Mouse (Mus musculus) spleen, adult 2 months (tissue): Measurements from ENCODE around the gene Casz1. TPM values are rescaled to one million over a fixed set of nuclear protein-coding genes. Genes with fewer than 3 reads are reported as not detected.

Experiments
- DNase-seq, 2 experiments: peaks; one replicate each; pipeline versions ENCODE4 v3.0.0 to v3.0.0-alpha.2; 2012 to 2021; ENCODE audit warnings: low spot score in 2 of 2, low read depth in 1 of 2
- H3K27ac ChIP-seq: fragments of 200-500 bp; 2 replicates; pipeline ENCODE4 v1.5.1; 2012; ENCODE audit warnings: low read length, inconsistent platforms; ENCODE audit not compliant: insufficient read depth
- H3K27me3 ChIP-seq: fragments of 200-500 bp; 2 replicates; pipeline ENCODE4 v1.6.1; 2012; ENCODE audit warnings: mild to moderate bottlenecking, moderate library complexity, low read length, inconsistent platforms; ENCODE audit not compliant: control insufficient read depth, insufficient read depth
- H3K36me3 ChIP-seq: fragments of 200-500 bp; 2 replicates; pipeline ENCODE4 v1.6.1; 2012; ENCODE audit warnings: mild to moderate bottlenecking, low read length, inconsistent platforms; ENCODE audit not compliant: control insufficient read depth, insufficient read depth
- H3K4me1 ChIP-seq: fragments of 200-500 bp; 2 replicates; pipeline ENCODE4 v1.6.1; 2011; ENCODE audit warnings: inconsistent platforms; ENCODE audit not compliant: control insufficient read depth, insufficient read depth, insufficient read length
- H3K4me3 ChIP-seq: fragments of 200-500 bp; 2 replicates; pipeline ENCODE4 v1.5.1; 2011; ENCODE audit warnings: mild to moderate bottlenecking, inconsistent platforms; ENCODE audit not compliant: insufficient read depth, insufficient read length; ENCODE audit errors: extremely low read depth
- CTCF ChIP-seq: fragments of 200-500 bp; IDR thresholded peaks from 2 replicates; pipeline ENCODE4 v1.5.1; 2011; ENCODE audit warnings: mild to moderate bottlenecking, inconsistent platforms; ENCODE audit not compliant: insufficient read depth, insufficient read length, insufficient replicate concordance; ENCODE audit errors: extremely low read depth
- POLR2A ChIP-seq: fragments of 200-500 bp; IDR thresholded peaks from 2 replicates; pipeline ENCODE4 v1.6.1; 2011; ENCODE audit warnings: low read depth, low read length, inconsistent platforms
- WGBS: fragments of 180-500 bp; shearing (Covaris S2); methylation state at CpG from one replicate; pipeline ENCODE4 v1.1.7; 2018; 5-methylcytosine and 5-hydroxymethylcytosine counted together
- polyA plus RNA-seq: library from polyadenylated mRNA; depleted of rRNA; stranded (reverse); fragments of >200 nt; gene quantifications from 2 replicates; pipeline ENCODE4 v1.2.3, GENCODE M21; 2012

Casz1 gene
- polyA plus RNA-seq, 1 experiment, result 6.0 TPM

- WGBS, result 94% methylated on average over 14 of the region's 14 CpGs
- H3K4me1 ChIP-seq, result 0 out of 2 replicates have a peak, but pooled peaks cover 2% of the 10 kb centered on the region
- peaks cover 2% of the 10 kb centered on the region; the same call in 1 of the 2 replicates for H3K36me3 ChIP-seq
- TF ChIP-seq POLR2A, result no peak
- TF ChIP-seq CTCF, result no peak
- no peak overlapping the region for H3K27ac ChIP-seq
- no peak overlapping the region for H3K4me3 ChIP-seq
- H3K27me3 ChIP-seq, result no peaks in the 10 kb centered on the region
- no peak for DNase-seq
Measured at GRCm38 (mm10) chr4:148972707-148973106, 168.5 kb downstream of the Casz1 start.

DNA sequence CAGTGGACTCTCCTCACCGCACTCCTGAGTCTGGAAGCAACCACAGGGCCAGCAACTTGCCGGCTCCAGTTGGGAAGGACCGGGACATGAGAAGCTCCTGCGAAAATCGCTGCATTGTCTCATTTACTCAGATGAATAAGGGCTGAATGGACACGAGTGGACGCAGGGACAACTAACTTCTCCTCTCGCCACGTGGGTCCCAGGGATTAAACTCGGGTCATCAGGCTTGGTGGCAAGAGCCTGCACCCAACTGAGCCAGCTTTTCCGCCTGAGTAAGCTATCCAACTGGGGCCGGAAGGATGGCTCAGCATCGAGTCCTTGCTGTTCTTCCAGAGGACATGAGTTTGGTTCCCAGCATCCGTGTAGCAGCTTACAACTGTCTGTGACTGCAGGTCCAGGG is 169.2 kb downstream of the Casz1 start:
- WGBS, result 92% methylated on average over 14 of the region's 14 CpGs
- no peak for DNase-seq
- no peaks in the 10 kb centered on the region for H3K27me3 ChIP-seq
- H3K27ac ChIP-seq, result no peak overlapping the region
- H3K36me3 ChIP-seq, result peaks cover 2% of the 10 kb centered on the region; the same call in 1 of the 2 replicates
- no peak for TF ChIP-seq CTCF
- TF ChIP-seq POLR2A, result no peak
- no peak overlapping the region for H3K4me3 ChIP-seq
- 0 out of 2 replicates have a peak, but pooled peaks cover 2% of the 10 kb centered on the region for H3K4me1 ChIP-seq

DNA sequence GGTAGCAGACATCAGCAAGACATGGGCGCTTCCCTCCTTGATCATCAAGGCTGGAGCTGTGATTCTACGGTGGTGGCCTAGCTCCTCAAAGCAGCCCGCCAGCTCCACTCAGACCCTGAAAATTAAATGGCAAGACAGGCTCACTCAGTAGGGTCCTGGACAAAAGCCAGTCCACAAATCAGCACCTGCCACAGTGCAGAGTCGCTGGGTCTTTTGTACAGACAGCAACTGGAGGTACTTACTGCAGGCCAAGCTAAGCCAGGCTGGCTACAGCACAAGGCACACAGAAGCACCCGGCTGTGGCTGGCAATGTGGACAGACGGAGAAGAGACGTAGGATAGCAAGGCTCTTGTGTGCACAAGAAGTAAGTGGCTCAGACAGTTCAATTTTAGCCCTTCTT is 170.6 kb downstream of the Casz1 start:
- no peak overlapping the region for H3K27ac ChIP-seq
- TF ChIP-seq POLR2A (no peak), CTCF (no peak)
- H3K4me1 ChIP-seq, result 0 out of 2 replicates have a peak, but pooled peaks cover 1% of the 10 kb centered on the region
- H3K36me3 ChIP-seq, result peaks cover 2% of the 10 kb centered on the region; the same call in 1 of the 2 replicates
- DNase-seq, result no peak
- no peak overlapping the region for H3K4me3 ChIP-seq
- WGBS, result 91% methylated on average over 7 of the region's 7 CpGs
- H3K27me3 ChIP-seq, result no peaks in the 10 kb centered on the region

DNA sequence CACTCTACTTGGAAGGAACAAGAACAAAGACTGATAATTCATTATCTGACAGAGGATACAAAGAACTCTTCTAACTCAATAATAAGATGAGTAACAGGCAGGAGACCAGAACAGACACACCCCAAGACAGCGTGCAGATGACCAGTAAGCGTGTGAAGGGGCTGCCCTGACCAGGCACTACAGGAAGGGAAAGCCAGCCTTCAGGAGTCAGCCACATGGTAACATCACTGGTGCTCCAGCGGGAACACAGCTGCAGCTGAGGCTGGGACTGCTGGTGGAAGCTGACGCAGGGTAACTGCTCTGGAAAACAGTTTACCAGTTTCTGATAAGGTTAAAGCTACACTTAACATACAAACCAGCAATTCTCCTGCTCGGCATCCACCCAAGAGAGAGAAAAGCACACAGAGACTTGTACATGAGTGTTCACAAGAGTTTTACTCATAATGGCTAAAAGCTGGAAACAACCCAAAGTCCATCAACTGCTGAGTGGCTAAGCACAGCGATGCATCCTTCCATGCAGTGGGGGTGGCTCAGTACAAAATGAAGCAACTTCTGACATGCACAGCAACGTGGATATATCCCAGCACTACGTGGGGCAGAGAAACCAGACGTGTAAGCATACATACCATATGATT is 174.1 kb downstream of the Casz1 start:
- TF ChIP-seq POLR2A (no peak), CTCF (no peak)
- peaks cover 4% of the 10 kb centered on the region; the same call in 1 of the 2 replicates for H3K36me3 ChIP-seq
- no peak overlapping the region for H3K4me3 ChIP-seq
- no peaks in the 10 kb centered on the region for H3K4me1 ChIP-seq
- DNase-seq, result no peak
- no peak overlapping the region for H3K27ac ChIP-seq
- no peaks in the 10 kb centered on the region for H3K27me3 ChIP-seq
- 94% methylated on average over 9 of the region's 9 CpGs for WGBS

- 92% methylated on average over 11 of the region's 11 CpGs for whole genome bisulfite sequencing
- Histone ChIP-seq H3K27ac (no peak overlapping the region), H3K27me3 (no peaks in the 10 kb centered on the region), H3K4me3 (no peak overlapping the region), H3K4me1 (no peaks in the 10 kb centered on the region), H3K36me3 (peaks cover 6% of the 10 kb centered on the region)
- TF ChIP-seq POLR2A (no peak), CTCF (no peak)
- DNase-seq, result no peak
Measured at GRCm38 (mm10) chr4:148978926-148979325, 174.7 kb downstream of the Casz1 start.

DNA sequence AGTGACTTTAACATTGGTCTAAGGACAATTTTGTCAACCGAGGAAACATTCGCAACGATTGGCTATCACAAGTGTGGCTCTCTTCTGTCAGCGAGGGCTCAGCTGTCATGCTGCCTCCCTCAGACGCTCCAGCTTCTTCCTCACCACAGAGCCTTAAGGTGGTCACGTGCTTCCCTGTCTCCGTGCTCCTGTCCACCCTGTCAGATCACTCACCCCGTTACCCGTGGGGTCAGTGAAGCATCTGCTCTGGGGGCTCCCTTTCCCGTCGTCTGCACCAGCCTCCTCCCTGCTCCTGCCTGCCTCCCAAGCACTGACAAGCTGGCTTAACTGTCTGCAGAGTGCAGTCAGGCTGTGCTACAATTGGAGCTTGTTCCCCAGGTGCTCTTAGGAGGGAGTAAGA is 175.6 kb downstream of the Casz1 start:
- Histone ChIP-seq H3K27me3 (no peaks in the 10 kb centered on the region), H3K4me1 (no peaks in the 10 kb centered on the region), H3K36me3 (peaks cover 7% of the 10 kb centered on the region), H3K4me3 (no peak overlapping the region), H3K27ac (no peak overlapping the region)
- TF ChIP-seq CTCF, result no peak
- TF ChIP-seq POLR2A, result no peak
- 91% methylated on average over 11 of the region's 11 CpGs for WGBS
- no peak for DNase-seq

- Histone ChIP-seq H3K36me3 (peaks cover 7% of the 10 kb centered on the region), H3K27ac (no peak overlapping the region), H3K4me3 (no peak overlapping the region), H3K27me3 (no peaks in the 10 kb centered on the region), H3K4me1 (no peaks in the 10 kb centered on the region)
- DNase-seq, result no peak
- TF ChIP-seq POLR2A, result no peak
- TF ChIP-seq CTCF, result no peak
- WGBS, result 95% methylated on average over 6 of the region's 6 CpGs
Measured at GRCm38 (mm10) chr4:148982274-148982673, 178.0 kb downstream of the Casz1 start.
